Mouse (Mus musculus): ENCODE measurements around the gene Hhat. TPM values are rescaled to one million over a fixed set of nuclear protein-coding genes. Genes with fewer than 3 reads are reported as not detected.

Gene Hhat
- total RNA-seq, 2 experiments from 2014 or later = 3.8 to 5.6 TPM

GRCm38 (mm10) chr1:192649233-192649632 is 121.8 kb downstream of the Hhat start:
- no peak for DNase-seq

- DNase-seq = no peak
Observed at GRCm38 (mm10) chr1:192647361-192647760, 123.7 kb downstream of the Hhat start.

DNA sequence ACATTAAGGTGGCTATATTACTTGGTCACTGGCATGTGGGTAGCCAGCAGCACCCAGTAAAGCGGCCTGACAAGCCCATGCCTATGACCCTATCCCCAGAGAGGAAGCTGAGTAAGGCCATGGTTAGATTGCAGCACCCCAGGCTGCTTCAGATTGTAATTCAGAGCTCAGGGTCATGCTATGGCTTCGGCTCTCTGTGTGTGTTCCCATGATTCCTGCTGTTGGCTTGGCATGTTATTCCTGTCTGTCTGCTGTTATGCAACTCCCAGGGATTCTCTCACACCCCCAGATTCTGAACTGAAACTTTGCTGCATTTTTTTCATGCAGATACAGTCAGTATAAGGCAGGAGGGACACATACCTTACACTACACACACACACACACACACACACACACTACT is 128.9 kb downstream of the Hhat start:
- no peak for DNase-seq

GRCm38 (mm10) chr1:192639175-192639574 is 131.8 kb downstream of the Hhat start:
- no peak for DNase-seq

- no peak for DNase-seq
Observed at GRCm38 (mm10) chr1:192621843-192622242, 149.2 kb downstream of the Hhat start.

GRCm38 (mm10) chr1:192613271-192613670 is 157.8 kb downstream of the Hhat start:
- no peak for DNase-seq

GRCm38 (mm10) chr1:192611996-192612739 is 158.9 kb downstream of the Hhat start:
- DNase-seq = no peak

- DNase-seq = no peak
Observed at GRCm38 (mm10) chr1:192606876-192607275, 164.1 kb downstream of the Hhat start.

GRCm38 (mm10) chr1:192604413-192604812 is 166.6 kb downstream of the Hhat start:
- DNase-seq = no peak

DNA sequence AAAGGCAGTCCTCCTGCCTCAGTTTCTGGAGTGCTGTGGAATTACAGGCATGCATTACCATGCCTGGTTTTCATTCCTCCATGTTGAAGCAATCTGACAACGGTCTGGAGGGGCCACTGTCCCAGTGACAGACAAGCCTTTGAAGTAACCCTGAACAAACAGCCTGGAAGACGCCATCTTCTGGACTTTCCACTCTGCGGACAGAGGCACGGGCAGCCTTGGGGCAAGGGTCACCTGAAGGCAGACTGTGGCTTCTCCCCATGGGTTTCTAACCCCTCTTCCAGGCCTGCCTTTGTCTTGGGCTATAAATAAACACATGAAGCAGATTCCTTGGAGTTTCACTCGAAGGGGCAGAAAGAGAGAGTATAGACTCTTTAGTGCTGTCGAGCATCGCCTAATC is 167.5 kb downstream of the Hhat start:
- no peak for DNase-seq

DNA sequence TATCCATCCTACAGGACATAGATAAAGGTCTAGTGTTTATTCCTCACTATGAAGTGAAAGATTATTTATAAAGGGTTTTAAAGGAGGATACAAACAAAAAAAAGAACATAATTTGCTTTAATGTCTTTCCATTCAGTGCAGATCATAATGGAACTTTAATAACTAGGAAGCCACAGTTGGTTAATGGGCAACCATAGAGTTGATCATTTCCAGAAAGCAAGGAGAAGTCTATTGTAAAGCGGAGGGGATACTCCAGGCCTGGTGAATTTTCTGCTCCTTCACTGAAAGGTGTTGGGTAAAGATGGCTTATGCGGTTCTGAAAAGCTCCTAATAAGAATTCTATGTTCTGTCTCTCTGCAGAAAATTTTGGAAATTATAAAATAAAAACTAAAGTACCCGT is 169.8 kb downstream of the Hhat start:
- no peak for DNase-seq

DNA sequence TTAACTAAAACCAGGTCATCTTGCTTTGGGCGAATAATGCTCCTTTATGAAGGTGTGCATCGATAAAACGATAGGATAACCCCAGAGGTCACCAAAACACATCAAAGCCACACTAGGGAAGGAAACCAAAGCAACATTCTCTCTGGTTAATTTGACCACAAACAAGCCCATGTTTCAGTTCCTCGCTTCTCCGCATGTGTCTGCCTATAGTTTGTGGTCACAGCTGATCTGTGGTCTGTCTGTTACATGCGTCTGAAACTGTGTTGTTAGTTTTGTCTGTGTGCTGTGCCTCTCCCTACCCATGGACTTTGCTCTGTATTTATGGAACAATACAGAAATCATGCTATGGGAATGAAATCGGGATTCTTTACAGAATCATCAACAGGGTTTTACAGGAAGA is 171.3 kb downstream of the Hhat start:
- no peak for DNase-seq

- peak; percentile 89 for DNase-seq
Observed at GRCm38 (mm10) chr1:192598380-192598779, 172.6 kb downstream of the Hhat start.

DNA sequence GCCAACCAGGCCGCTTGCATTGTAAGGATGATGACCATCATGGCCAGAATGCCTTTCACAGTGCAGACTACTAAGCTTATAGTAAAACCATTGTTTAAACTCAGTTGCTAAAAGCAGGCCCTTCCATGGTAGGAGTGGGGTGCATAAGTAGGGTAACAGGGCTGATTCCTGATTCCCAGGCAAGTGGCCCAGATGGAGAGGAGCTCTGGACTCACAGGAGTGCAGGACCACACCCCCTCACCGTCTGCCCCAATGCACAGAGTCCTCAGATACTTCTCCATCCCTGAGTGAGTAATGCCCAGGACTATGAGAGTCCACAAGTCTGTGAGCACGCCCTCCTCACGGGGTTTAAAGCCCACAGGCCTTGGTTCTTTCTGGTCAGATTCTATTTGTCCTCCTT is 175.6 kb downstream of the Hhat start:
- no peak for DNase-seq

- DNase-seq = no peak
Observed at GRCm38 (mm10) chr1:192593492-192593891, 177.5 kb downstream of the Hhat start.

DNA sequence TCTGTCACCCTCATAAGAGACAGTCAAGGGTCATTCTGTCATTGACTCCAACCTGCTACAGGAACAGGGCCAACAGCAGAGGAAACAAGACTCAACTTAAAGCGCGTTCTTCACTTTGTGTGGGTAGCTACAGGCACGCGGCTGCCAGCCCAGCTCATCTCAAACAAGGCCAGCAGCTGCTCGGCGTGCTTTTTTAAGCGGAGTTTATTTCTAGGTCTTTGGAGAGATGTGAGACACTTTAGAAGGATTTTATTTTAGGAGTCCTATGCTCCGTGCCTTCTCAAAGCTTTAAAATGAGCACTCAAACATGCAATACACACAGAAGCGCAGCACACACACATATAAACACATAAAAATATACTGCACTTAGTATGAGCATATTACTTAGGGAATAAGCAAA is 183.6 kb downstream of the Hhat start:
- no peak for DNase-seq

- no peak for DNase-seq
Observed at GRCm38 (mm10) chr1:192585289-192585688, 185.7 kb downstream of the Hhat start.

- DNase-seq = no peak
Observed at GRCm38 (mm10) chr1:192582921-192583320, 188.1 kb downstream of the Hhat start.

GRCm38 (mm10) chr1:192564691-192565090 is 206.3 kb downstream of the Hhat start:
- no peak for DNase-seq

DNA sequence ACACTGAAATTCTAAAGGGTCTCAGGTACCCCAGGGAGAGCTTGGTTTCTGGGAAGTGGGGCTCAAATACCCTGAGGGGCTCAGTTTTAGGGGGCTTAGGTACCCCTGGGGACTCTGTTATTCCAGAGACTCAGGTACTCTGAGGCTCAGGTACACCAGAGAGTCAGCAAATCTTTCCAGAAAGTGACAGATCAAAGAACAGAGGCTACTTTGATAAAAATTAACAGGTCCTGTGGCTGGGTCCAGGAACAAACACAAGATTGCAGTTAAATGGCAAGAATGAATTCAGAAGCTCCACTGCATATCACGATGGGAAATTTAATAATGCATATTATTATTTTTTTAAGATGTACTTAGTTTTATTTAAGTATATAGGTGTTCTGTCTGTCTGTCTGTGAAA is 211.7 kb downstream of the Hhat start:
- no peak for DNase-seq

- DNase-seq = no peak
Observed at GRCm38 (mm10) chr1:192557978-192558594, 212.9 kb downstream of the Hhat start.

DNA sequence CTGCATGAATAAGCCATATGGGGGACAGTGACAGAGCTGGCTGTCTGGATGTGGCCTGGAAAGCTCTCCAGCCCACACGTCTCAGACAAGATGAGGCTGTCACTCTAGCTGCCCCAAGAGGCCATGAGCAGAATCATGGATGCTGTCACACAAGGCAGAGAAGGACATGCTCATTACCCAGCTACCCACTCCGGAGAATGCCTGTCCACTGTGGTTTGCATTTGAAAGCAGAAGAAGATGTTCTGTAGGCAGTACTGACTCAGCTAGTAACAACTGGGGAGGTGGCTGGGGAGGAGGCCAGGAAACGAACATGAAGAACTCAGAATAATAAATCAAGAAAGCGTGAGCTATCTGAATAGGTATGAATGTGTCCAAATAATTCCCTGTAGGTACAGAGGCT is 215.5 kb downstream of the Hhat start:
- DNase-seq = no peak

DNA sequence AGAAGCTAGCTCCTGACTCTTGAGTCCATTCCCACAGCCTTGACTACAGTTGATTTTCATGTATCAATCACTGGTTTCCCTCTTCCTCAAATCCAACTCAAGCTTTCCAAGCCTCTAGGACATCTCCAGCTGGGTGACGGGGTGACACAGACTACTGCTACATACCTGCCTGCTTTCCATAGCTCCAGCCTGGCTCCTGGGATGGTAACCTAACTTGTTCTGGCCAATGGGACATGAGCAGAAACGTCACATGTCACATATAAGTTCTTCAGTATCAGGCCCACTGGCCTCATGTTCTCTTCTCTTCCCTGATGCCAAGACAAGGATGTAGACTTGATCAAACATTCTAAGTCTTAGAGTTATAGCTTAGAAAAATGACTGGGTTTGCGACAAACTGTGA is 220.5 kb downstream of the Hhat start:
- no peak for DNase-seq

- no peak for DNase-seq
Observed at GRCm38 (mm10) chr1:192546843-192547242, 224.2 kb downstream of the Hhat start.
